Mouse (Mus musculus) hindbrain, postnatal 0 days (tissue): ENCODE measurements around the gene Bicc1. TPM values are rescaled to one million over a fixed set of nuclear protein-coding genes. Genes with fewer than 3 reads are reported as not detected.

Source experiments
- ATAC-seq: fragments of 200-750 bp; cut with Nextera tagmentation; 2 replicates; pipeline ENCODE4 v1.8.0; 2017; ENCODE audit warnings: mild to moderate bottlenecking, moderate TSS enrichment, moderate library complexity
- DNase-seq: peaks from one replicate; pipeline ENCODE4 v3.0.0-alpha.2; 2015; ENCODE audit warnings: low spot score
- H3K27ac ChIP-seq: fragments of 300-500 bp; sonication (generic); 2 replicates; pipeline ENCODE4 v1.5.1; 2014; ENCODE audit warnings: mild to moderate bottlenecking
- H3K27me3 ChIP-seq: fragments of 300-500 bp; sonication (generic); 2 replicates; pipeline ENCODE4 v1.6.1; 2014; ENCODE audit warnings: low read length, mixed read lengths; ENCODE audit not compliant: insufficient read depth
- H3K36me3 ChIP-seq: fragments of 300-500 bp; sonication (generic); 2 replicates; pipeline ENCODE4 v1.6.1; 2014; ENCODE audit warnings: low read length, mixed read lengths; ENCODE audit not compliant: insufficient read depth
- H3K4me1 ChIP-seq: fragments of 300-500 bp; sonication (generic); 2 replicates; pipeline ENCODE4 v1.6.1; 2014; ENCODE audit warnings: antibody characterized with exemption, low read length, mixed read lengths; ENCODE audit not compliant: insufficient read depth
- H3K4me2 ChIP-seq: fragments of 300-500 bp; sonication (generic); 2 replicates; pipeline ENCODE4 v1.6.1; 2014; ENCODE audit warnings: low read depth, mild to moderate bottlenecking, low read length, moderate library complexity, mixed read lengths
- H3K4me3 ChIP-seq: fragments of 300-500 bp; sonication (generic); 2 replicates; pipeline ENCODE4 v1.5.1; 2014; ENCODE audit warnings: low read length
- H3K9ac ChIP-seq: fragments of 300-500 bp; sonication (generic); replicated peaks from 2 replicates; pipeline ENCODE4 v1.6.1; 2014; ENCODE audit warnings: mild to moderate bottlenecking, low read length, moderate library complexity, mixed read lengths
- H3K9me3 ChIP-seq: fragments of 300-500 bp; sonication (generic); 2 replicates; pipeline ENCODE4 v1.6.1; 2016; ENCODE audit warnings: low read length, mixed read lengths
- CTCF ChIP-seq: IDR thresholded peaks from 2 replicates; pipeline ENCODE4 v1.5.1; 2016; ENCODE audit warnings: antibody characterized with exemption, control low read depth, low read depth
- WGBS: fragments of 180-500 bp; shearing (Covaris S2); extraction: QIAGEN DNeasy Blood & Tissue Kit; methylation state at CpG from one replicate; pipeline ENCODE4 v1.1.7; 2014; 5-methylcytosine and 5-hydroxymethylcytosine counted together
- polyA plus RNA-seq: library from polyadenylated mRNA; unstranded; fragments of >200 nt; fragmentation: Nextera tagmentation; extraction: Ambion mirVana; gene quantifications from 2 replicates; pipeline ENCODE4 v1.2.1, GENCODE M21; 2015
- total RNA-seq: library from RNA; depleted of rRNA; stranded (reverse); fragments of >200 nt; gene quantifications from 2 replicates; pipeline ENCODE4 v1.2.3, GENCODE M21; 2014

Gene Bicc1
- total and polyA plus RNA-seq, 2 experiments from 2014 or later = 5.1 to 6.5 TPM

DNA sequence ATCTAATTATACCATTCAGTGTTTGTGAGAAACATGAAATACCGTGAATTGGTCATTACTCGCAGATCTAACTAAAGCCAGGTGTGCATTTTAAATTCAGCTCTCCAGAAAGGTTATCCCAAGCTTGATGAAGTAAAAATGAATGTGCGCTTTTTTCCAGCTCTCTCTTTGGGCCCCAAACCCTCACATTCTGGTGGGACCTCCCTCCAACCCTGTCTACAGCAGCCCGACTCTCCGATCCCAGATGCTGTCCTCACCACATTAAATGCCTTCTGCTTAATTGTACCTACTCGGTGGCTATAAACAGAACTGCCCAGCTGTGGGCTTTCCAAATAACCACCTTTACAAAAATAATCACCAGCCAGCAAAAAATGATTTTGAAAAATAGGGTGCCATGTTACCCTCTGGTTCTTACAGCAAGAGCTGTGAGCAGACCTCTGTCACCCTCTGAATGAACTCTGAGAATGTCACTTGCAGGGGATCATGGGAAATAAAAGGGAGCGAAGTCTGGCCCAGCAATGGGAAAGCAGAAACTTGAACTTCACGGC lies 64.7 kb downstream of the Bicc1 start:
- Histone ChIP-seq H3K9me3 (no peaks in the 10 kb centered on the region), H3K27me3 (no peaks in the 10 kb centered on the region), H3K4me1 (no peaks in the 10 kb centered on the region), H3K36me3 (no peaks in the 10 kb centered on the region), H3K27ac (no peak overlapping the region), H3K9ac (no peak overlapping the region), H3K4me2 (no peak overlapping the region), H3K4me3 (no peak overlapping the region)
- WGBS = 88% methylated on average over 8 of the region's 8 CpGs
- no peak for TF ChIP-seq CTCF
- ATAC-seq (no peak), DNase-seq (no peak)

DNA sequence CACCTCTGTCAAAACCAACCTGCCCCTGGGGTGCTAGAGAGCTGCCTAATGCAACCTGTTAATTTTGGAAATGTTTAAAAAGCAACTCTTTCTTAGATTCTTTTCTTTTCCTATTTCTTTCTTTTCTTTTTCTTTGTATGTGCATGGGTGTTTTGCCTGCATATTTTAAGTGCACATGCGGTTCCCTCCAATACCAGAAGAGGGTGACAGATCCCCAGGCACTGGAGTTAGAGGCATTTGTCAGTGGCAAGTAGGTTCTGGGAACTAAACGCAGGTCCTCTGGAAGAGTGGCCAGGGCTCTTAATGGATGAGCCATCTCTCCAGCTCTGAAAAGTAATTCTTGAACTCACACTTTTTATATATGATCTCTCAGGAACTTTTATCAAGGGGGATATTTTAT lies 66.2 kb downstream of the Bicc1 start:
- no peak overlapping the region for H3K4me3 ChIP-seq
- H3K9me3 ChIP-seq = no peaks in the 10 kb centered on the region
- H3K36me3 ChIP-seq = no peaks in the 10 kb centered on the region
- H3K4me1 ChIP-seq = no peaks in the 10 kb centered on the region
- no peak for TF ChIP-seq CTCF
- ATAC-seq = no peak
- H3K9ac ChIP-seq = no peak overlapping the region
- no peaks in the 10 kb centered on the region for H3K27me3 ChIP-seq
- H3K27ac ChIP-seq = no peak overlapping the region
- no peak overlapping the region for H3K4me2 ChIP-seq
- no peak for DNase-seq
- WGBS = 89% methylated on average over 2 of the region's 2 CpGs

DNA sequence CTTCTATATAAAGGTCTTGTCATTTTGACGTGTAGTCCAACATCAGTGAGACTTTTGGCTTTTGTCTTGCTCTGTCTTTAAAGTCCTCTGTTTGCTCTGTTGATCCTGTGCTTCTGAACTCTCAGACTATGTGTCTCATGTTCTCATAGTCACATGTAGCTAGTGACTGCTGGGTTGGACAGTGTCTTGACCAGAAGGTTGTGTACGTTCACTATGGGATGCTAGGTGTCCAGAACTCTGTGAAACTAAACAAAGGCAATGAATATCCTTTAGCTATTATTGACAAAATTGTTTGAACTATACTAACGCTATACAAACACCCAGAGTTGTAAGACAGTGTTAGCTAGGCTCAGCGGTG lies 72.2 kb downstream of the Bicc1 start:
- Histone ChIP-seq H3K9ac (no peak overlapping the region), H3K27me3 (no peaks in the 10 kb centered on the region), H3K4me3 (no peak overlapping the region), H3K9me3 (no peaks in the 10 kb centered on the region), H3K4me2 (no peak overlapping the region), H3K27ac (no peak overlapping the region), H3K4me1 (no peaks in the 10 kb centered on the region), H3K36me3 (no peaks in the 10 kb centered on the region)
- DNase-seq (no peak), ATAC-seq (no peak)
- TF ChIP-seq CTCF = no peak
- 88% methylated on average over 4 of the region's 4 CpGs for WGBS

DNA sequence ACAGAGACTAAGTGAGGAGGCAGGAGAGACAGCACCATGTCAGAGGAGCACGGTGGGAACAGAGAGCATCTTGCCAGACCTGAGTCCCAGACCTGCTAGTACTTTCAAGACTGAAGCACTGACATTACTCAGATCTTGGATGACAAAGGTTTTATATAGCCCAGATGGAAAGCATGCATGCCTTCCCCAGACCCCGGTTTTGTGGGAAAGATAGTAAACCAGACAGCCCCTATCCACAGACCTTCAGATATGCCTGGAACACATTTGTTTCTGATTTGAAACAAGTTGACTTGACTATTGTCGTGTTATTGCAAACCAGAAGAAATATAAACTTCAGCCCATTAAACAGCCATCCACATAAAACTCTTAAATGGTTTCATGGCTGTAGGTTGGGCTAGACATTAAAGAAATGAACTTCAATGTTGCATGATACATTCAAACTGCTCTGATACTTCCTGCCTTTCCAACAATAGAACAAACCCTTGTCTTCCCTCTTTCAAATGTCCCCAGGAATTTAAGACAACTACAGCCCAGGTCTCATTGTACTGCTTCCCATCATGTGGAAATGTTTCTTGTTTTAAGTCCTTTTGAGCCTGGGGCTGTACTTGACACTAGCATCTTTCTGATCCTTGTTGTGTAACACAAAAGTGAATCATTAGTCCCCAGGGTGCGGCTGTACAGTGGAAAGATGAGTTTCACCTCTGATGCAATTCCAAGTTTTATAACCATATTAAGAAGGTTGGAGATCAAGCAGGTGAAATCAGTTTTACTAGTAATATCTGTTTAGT lies 72.7 kb downstream of the Bicc1 start:
- no peak for ATAC-seq
- DNase-seq = no peak
- Histone ChIP-seq H3K9ac (no peak overlapping the region), H3K4me3 (no peak overlapping the region), H3K4me1 (no peaks in the 10 kb centered on the region), H3K4me2 (no peak overlapping the region), H3K27me3 (no peaks in the 10 kb centered on the region), H3K9me3 (no peaks in the 10 kb centered on the region), H3K27ac (no peak overlapping the region), H3K36me3 (no peaks in the 10 kb centered on the region)
- TF ChIP-seq CTCF = no peak
- 87% methylated on average over 4 of the region's 4 CpGs for WGBS

DNA sequence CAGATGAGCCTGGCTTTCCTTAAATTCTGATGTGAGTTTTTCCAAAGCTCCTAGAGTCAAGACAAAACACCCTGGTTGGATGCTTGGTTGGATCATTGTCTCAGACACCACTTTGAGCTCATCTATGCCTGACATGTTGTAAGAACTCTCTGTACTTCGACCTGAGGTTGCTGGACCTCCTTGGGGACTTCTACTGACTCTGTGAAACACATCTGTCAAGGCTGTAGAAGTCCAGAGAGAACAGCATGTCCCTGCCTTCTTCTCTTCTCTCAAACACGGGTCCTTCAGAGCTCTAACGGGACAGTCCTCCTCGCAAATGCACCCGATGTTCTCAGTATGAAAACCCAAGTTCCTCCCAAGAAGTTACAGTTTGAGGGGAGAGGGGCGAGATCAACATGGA lies 76.5 kb downstream of the Bicc1 start:
- no peak for TF ChIP-seq CTCF
- no peaks in the 10 kb centered on the region for H3K36me3 ChIP-seq
- DNase-seq (no peak), ATAC-seq (no peak)
- H3K4me3 ChIP-seq = no peak overlapping the region
- H3K4me2 ChIP-seq = no peak overlapping the region
- H3K27me3 ChIP-seq = no peaks in the 10 kb centered on the region
- no peak overlapping the region for H3K9ac ChIP-seq
- no peak overlapping the region for H3K27ac ChIP-seq
- no peaks in the 10 kb centered on the region for H3K9me3 ChIP-seq
- H3K4me1 ChIP-seq = no peaks in the 10 kb centered on the region
- WGBS = 77% methylated on average over 6 of the region's 6 CpGs

DNA sequence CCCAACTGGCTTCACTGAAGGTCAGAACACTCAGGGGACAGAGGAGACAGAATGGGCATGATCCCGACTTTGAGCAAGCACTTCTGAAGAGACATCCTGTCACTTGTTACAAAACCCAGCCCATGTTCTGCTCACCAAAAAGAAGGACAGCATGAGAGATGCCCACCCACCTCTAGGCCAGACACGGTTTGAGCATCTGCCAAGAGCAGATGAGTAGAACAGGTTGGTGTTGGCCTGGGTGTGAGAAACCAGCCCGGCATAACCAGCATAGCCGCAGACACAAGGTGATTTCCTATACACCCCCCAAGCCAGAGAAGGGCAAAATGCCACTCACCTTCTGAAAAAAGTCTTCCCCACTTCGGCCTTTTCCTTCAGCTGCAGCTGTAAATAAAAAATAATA lies 80.6 kb downstream of the Bicc1 start:
- Histone ChIP-seq H3K27me3 (no peaks in the 10 kb centered on the region), H3K9ac (no peak overlapping the region), H3K4me3 (no peak overlapping the region), H3K9me3 (no peaks in the 10 kb centered on the region), H3K27ac (no peak overlapping the region), H3K4me2 (no peak overlapping the region), H3K36me3 (no peaks in the 10 kb centered on the region), H3K4me1 (no peaks in the 10 kb centered on the region)
- TF ChIP-seq CTCF = no peak
- WGBS = 90% methylated on average over 5 of the region's 5 CpGs
- DNase-seq (no peak), ATAC-seq (no peak)

DNA sequence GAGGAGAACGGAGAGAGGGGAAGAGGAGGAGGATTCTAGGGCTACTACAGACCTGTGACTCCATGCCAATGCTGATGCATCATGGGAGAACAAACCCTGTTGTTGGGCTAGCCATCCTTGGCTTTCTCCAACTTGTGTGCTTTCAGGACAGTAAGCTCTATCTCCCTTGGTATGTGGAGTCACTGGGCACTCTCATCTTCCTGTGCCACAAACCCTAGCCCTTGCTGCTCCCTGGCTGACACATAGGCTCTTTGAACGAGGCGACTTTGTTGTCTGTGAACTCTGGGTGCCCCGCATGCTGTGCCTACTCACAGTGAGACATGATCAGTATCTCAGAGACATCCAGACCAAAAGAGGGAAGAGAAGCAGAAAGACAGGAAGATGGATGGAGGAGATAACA lies 94.5 kb downstream of the Bicc1 start:
- ATAC-seq (no peak), DNase-seq (no peak)
- no peak overlapping the region for H3K4me2 ChIP-seq
- no peak overlapping the region for H3K4me3 ChIP-seq
- no peaks in the 10 kb centered on the region for H3K36me3 ChIP-seq
- no peak for TF ChIP-seq CTCF
- 83% methylated on average over 4 of the region's 4 CpGs for WGBS
- H3K9ac ChIP-seq = no peak overlapping the region
- H3K27me3 ChIP-seq = no peaks in the 10 kb centered on the region
- no peak overlapping the region for H3K27ac ChIP-seq
- H3K9me3 ChIP-seq = no peaks in the 10 kb centered on the region
- no peaks in the 10 kb centered on the region for H3K4me1 ChIP-seq
